Mouse (Mus musculus): ENCODE results near the gene Scfd2.

Scfd2 gene

GRCm38 (mm10) chr5:74531630-74532280 is at the start of gene Scfd2:
Scfd2 (minus strand) TSS chr5:74531759.
- DNase-seq (ENCODE audit: low spot score in 2 of 2), result peak; percentile 92 to 98

- no peak for DNase-seq (ENCODE audit: low spot score in 2 of 2)
Measured at GRCm38 (mm10) chr5:74571767-74572166, 40.2 kb upstream of the Scfd2 start.

- DNase-seq (ENCODE audit: low spot score in 2 of 2), result no peak
Measured at GRCm38 (mm10) chr5:74561151-74561550, 29.6 kb upstream of the Scfd2 start.

- peak in 1 of 2 experiments; percentile 11 for DNase-seq (ENCODE audit: low spot score in 2 of 2)
Measured at GRCm38 (mm10) chr5:74549566-74549965, 18.0 kb upstream of the Scfd2 start.

- DNase-seq (ENCODE audit: low spot score in 2 of 2), result no peak
Measured at GRCm38 (mm10) chr5:74545606-74546005, 14.0 kb upstream of the Scfd2 start.

GRCm38 (mm10) chr5:74536180-74536947 is 4.8 kb upstream of the Scfd2 start:
- no peak for DNase-seq (ENCODE audit: low spot score in 2 of 2)

GRCm38 (mm10) chr5:74535240-74536021 is 3.9 kb upstream of the Scfd2 start, which contains the start of gene Fip1l1:
Fip1l1 (plus strand) TSS chr5:74535449.
- DNase-seq (ENCODE audit: low spot score in 2 of 2), result peak; percentile 81 to 90

DNA sequence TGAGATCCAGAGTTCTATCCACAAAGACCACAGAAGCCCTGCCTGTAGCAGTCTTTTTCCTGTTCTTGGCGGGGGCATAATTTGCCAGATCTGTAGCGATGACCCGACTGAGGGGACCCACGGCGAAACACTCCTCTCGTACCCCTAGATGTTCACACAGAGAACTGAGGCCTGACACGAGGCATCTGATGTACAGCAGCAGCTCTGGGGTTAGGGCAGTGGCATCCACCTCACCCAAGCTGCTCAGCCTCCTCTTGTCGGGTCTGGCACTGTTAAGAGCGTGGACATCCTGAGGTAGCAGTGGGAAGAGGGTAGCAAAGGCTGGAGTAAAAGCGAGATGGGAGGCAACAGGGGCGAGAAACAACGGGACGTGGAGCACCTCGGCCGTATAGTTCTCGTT is 774 bp downstream of the Scfd2 start:
- no peak for DNase-seq (ENCODE audit: low spot score in 2 of 2)

DNA sequence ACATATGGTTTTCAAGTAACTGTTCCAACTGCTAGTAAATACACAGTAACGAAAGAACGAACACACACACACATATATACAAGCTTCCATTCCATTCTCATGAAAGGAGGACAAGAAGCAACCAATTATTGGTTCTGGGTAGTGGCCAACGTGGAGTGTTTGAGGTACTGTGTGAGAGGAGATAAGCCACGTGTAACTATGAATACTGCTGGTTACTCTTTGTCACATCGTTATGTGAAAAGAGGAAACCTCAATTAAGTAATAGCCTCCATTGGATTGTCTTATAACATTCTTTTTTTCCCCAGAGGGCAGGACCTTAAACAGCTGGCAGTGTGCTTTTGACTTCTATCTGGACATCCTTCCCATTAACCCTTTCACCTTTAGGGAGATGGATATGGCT is 4.5 kb downstream of the Scfd2 start:
- DNase-seq (ENCODE audit: low spot score in 2 of 2), result no peak

GRCm38 (mm10) chr5:74511686-74512085 is 19.9 kb downstream of the Scfd2 start:
- DNase-seq (ENCODE audit: low spot score in 2 of 2), result no peak

DNA sequence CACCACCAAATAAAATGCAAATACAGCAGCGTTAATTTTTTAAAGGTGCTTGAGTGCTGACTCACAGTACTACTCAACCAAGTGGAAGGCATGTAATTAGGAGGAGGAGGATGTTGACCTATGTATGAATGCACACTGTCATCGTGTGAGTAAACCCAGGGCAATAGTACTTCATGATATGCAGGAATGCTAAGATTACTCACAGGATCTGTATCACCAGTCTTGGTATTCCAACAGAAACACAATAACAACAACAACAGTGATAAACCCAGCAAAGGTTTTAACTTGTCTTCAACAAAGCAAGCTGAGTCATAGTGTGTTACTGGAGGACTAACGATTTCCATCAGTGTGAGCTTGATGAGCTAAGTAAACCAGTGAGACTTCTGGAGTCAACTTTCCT is 38.9 kb downstream of the Scfd2 start:
- DNase-seq (ENCODE audit: low spot score in 2 of 2), result no peak

DNA sequence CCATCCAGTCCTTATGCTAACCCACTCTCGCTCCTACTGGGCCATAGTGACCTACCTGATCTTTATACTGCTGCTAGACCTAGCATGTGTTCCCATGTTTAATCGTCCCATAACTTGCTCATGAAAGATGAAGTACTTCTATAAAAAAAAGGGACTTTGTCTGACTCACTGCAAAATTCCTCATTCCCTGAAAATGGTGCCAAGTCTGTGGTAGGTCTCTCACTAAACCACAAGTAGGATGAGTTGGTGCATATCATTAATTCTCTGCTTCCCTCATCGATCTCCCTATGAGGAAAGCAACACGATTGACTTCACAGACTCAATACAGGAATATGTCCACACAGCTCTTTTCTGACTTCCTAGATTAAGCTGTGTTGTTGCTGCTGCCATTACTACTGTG is 46.9 kb downstream of the Scfd2 start:
- no peak for DNase-seq (ENCODE audit: low spot score in 2 of 2)

- peak in 1 of 2 experiments; percentile 20 for DNase-seq (ENCODE audit: low spot score in 2 of 2)
Measured at GRCm38 (mm10) chr5:74482633-74483032, 48.9 kb downstream of the Scfd2 start.

DNA sequence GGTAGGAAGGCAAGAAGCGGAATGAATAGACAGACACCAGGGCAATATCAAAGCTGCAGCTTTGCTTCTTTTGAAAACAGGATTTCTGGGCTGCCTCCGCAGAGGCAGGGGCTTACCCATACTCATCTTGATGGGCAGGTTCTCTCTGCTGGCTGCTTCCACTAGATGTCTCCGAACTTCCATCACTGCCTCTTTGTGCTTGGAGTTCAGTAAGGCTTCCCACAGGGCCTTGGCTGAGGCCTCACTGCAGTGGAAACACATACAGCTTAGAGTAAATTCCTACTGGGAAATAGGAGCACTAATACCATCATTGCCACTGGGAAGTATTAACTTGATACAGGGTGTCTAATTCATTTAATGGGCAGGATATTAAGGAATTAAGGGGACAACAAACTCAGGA is 49.5 kb downstream of the Scfd2 start:
- DNase-seq (ENCODE audit: low spot score in 2 of 2), result no peak

GRCm38 (mm10) chr5:74480409-74480808 is 51.1 kb downstream of the Scfd2 start:
- DNase-seq (ENCODE audit: low spot score in 2 of 2), result no peak

GRCm38 (mm10) chr5:74479947-74480346 is 51.6 kb downstream of the Scfd2 start:
- no peak for DNase-seq (ENCODE audit: low spot score in 2 of 2)

DNA sequence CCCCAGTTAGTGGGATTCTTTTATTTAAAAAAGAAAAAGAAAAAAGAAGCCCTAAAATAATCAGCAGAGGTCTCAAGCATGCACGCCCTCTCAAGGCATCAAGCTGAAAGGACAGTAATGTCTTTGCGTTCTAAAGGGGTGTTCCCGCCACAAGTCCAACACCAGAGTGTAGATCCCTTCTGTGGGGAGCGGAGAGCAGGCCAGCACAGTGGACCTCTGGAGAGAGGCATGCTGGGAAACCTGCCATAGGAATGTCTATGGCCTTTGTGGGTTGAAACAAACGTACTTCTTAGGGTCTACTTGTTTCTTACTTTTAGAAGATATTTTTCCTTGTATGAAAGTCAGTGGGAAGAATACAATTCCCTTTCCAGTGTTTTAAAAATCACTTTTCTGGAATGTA is 52.4 kb downstream of the Scfd2 start:
- no peak for DNase-seq (ENCODE audit: low spot score in 2 of 2)

DNA sequence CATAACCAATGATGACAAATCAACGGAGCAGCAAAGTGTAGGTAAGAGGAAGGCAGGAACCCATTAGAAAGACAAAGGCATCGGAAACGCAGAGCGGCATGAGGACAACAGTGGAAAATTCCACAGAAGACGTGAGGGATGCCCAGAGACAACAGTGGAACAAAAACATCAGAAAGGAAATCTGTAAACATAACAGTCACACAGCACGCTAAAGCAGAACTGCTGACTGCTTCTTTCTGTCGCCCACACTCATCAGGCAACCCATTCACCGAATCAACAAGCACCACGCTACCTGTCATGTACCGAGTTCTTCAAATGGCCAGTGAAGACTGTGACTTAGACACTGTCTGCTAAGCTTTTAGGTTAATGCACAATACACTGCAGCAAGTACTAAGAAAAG is 55.0 kb downstream of the Scfd2 start:
- no peak for DNase-seq (ENCODE audit: low spot score in 2 of 2)

DNA sequence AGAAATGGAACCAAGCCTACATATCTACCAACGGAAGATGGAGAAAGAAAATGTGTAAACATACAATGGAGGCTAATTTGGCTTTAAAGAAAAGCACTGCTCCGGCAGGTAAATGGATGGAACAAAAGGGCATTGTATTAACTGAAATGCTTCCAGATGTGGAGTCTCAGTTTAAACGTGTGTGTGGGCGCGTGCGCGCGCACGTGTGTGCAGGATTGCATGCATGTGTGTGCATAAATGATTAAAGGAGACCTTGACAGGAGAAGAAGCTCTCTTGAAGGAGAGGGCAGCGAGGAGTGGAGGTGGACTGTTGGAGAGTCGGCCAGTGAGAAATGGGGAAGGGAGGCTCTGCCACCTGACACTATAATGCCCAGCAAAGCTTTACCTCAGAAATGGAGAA is 58.4 kb downstream of the Scfd2 start:
- DNase-seq (ENCODE audit: low spot score in 2 of 2), result no peak

- no peak for DNase-seq (ENCODE audit: low spot score in 2 of 2)
Measured at GRCm38 (mm10) chr5:74470819-74471218, 60.7 kb downstream of the Scfd2 start.

DNA sequence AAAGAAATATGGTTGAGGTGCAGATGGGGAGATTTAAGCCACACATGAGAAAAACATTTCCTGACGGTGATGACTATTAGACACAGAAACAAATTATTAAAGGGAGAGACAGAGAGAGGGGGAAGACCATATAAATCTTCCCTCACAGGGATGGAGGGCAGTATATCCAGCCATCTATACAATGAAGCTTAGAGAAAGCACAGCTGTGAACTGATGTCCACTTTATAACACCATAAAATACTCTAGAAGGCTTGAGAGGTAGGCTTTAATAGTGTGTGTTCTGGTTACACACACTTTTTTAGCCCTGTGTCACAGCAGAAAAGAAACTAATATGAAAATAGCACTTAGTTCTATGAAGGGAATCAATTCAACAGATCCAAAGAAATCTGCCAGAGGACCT is 61.9 kb downstream of the Scfd2 start:
- no peak for DNase-seq (ENCODE audit: low spot score in 2 of 2)

DNA sequence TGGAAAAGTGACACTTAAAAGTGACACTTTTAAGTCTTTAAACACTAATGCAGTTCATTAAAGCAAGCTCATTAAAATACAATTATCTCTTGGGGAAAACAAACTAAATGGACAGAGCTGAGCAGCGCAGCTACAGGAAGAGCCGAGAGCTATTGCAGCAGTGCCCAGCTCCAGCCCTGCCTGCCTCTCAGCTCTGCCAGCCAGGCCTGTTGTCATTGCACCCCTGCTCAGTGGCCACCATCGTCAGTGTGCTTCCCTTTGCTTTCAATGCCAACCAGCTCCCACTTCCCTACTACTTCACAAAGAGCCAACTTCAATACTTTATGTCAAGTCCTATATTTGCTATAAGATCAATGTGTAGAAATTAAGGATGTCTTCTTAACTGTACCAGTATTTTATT is 63.8 kb downstream of the Scfd2 start:
- no peak for DNase-seq (ENCODE audit: low spot score in 2 of 2)

GRCm38 (mm10) chr5:74456759-74457158 is 74.8 kb downstream of the Scfd2 start:
- DNase-seq (ENCODE audit: low spot score in 2 of 2), result no peak
